Mouse (Mus musculus): ENCODE measurements around the gene Adat1. TPM values are rescaled to one million over a fixed set of nuclear protein-coding genes. Genes with fewer than 3 reads are reported as not detected.

Gene Adat1
- total RNA-seq, 1 experiment: 11.0 TPM

- no peak for DNase-seq (ENCODE audit: low read depth, low spot score)
- Histone ChIP-seq H3K4me1 (ENCODE audit: control insufficient read depth in 2 of 2, insufficient read depth in 2 of 2, low read length in 2 of 2, poor library complexity in 1 of 2) (peaks cover 12 to 14% of the 10 kb centered on the region in 2 experiments), H3K36me3 (ENCODE audit: control insufficient read depth, insufficient read depth, low read length, poor library complexity, severe bottlenecking) (peaks cover 32% of the 10 kb centered on the region), H3K9ac (ENCODE audit: insufficient read depth, low read depth, low read length, poor library complexity, severe bottlenecking) (no peak overlapping the region), H3K4me3 (ENCODE audit: insufficient read depth in 1 of 2, low read depth in 1 of 2, low read length in 2 of 2, poor library complexity in 1 of 2, severe bottlenecking in 1 of 2) (no peak overlapping the region), H3K27ac (ENCODE audit: insufficient read depth, low read depth, low read length, poor library complexity, severe bottlenecking) (peak overlapping the region; percentile 29; the same call in 1 of the 2 replicates), H3K9me3 (ENCODE audit: control insufficient read depth, insufficient read depth, low read depth, low read length) (no peaks in the 10 kb centered on the region)
- in situ Hi-C loops (cut with MboI; ENCODE audit: low sequenced_read_pairs in 2 of 2, unreplicated experiment in 2 of 2): no loop called here
- TF ChIP-seq ZC3H11A (IDR thresholded peaks at IDR 0.05; ENCODE audit: borderline replicate concordance, low read depth, low read length) (no peak), ZNF384 (IDR thresholded peaks at IDR 0.05; ENCODE audit: low read depth, low read length) (no peak), HCFC1 (IDR thresholded peaks at IDR 0.05; ENCODE audit: borderline replicate concordance, insufficient read depth, low read length) (no peak), CHD2 (IDR thresholded peaks at IDR 0.05; ENCODE audit: low read depth, low read length) (no peak), MAFK (IDR thresholded peaks at IDR 0.05; ENCODE audit: insufficient read depth, low read depth, low read length) (no peak)
Measured at GRCm38 (mm10) chr8:111947954-111948353, 44.1 kb downstream of the Adat1 start.

DNA sequence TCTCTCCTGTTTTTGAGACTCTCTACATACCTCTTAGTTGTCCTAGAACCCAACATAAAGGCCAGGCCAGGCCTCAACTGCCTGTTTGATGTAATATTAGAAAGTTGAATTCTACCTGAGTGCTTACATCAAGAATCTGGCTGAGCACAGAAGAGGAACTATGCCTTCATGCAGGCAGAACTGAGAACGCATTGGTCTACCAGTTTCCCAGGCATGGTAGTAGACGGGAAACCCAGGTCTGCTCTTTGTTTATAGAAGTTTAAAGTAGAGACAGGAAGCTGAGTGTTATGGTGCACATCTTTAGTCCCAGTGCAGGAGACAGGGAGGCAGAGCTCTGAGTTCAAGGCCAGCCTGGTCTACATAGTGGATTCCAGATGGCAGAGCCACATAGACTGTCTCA is 45.0 kb downstream of the Adat1 start:
- Histone ChIP-seq H3K4me1 (ENCODE audit: control insufficient read depth in 2 of 2, insufficient read depth in 2 of 2, low read length in 2 of 2, poor library complexity in 1 of 2) (peaks cover 12 to 15% of the 10 kb centered on the region in 2 experiments), H3K9me3 (ENCODE audit: control insufficient read depth, insufficient read depth, low read depth, low read length) (no peaks in the 10 kb centered on the region), H3K36me3 (ENCODE audit: control insufficient read depth, insufficient read depth, low read length, poor library complexity, severe bottlenecking) (peaks cover 33% of the 10 kb centered on the region), H3K9ac (ENCODE audit: insufficient read depth, low read depth, low read length, poor library complexity, severe bottlenecking) (no peak overlapping the region), H3K27ac (ENCODE audit: insufficient read depth, low read depth, low read length, poor library complexity, severe bottlenecking) (no peak overlapping the region), H3K4me3 (ENCODE audit: insufficient read depth in 1 of 2, low read depth in 1 of 2, low read length in 2 of 2, poor library complexity in 1 of 2, severe bottlenecking in 1 of 2) (no peak overlapping the region; a peak in 1 of 4 replicates)
- in situ Hi-C loops (cut with MboI; ENCODE audit: low sequenced_read_pairs in 2 of 2, unreplicated experiment in 2 of 2): no loop called here
- no peak for TF ChIP-seq HCFC1 (IDR thresholded peaks at IDR 0.05; ENCODE audit: borderline replicate concordance, insufficient read depth, low read length)
- TF ChIP-seq CHD2 (IDR thresholded peaks at IDR 0.05; ENCODE audit: low read depth, low read length): no peak
- no peak for TF ChIP-seq MAFK (IDR thresholded peaks at IDR 0.05; ENCODE audit: insufficient read depth, low read depth, low read length)
- no peak for DNase-seq (ENCODE audit: low read depth, low spot score)

DNA sequence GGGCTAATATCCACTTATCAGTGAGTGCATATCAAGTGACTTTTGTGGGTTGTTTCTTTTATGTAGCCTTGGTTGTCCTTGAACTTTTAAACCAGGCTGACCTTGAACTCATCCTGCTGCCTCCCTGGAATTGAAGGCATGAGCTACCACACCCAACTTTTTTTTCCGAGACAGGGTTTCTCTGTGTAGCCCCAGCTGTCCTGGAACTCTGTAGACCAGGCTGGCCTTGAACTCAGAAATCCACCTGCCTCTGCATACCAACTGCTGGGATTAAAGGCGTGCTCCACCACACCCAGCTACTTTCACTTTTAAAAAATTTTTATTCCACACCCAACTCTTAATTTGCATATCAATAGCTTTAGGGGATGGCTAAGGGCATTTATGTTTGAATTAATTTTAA is 48.6 kb downstream of the Adat1 start:
- H3K9me3 ChIP-seq (ENCODE audit: control insufficient read depth, insufficient read depth, low read depth, low read length): no peaks in the 10 kb centered on the region
- in situ Hi-C loops (cut with MboI; ENCODE audit: low sequenced_read_pairs in 2 of 2, unreplicated experiment in 2 of 2): no loop called here
- no peak overlapping the region for H3K4me3 ChIP-seq (ENCODE audit: insufficient read depth in 1 of 2, low read depth in 1 of 2, low read length in 2 of 2, poor library complexity in 1 of 2, severe bottlenecking in 1 of 2)
- peaks cover 15 to 16% of the 10 kb centered on the region in 2 experiments for H3K4me1 ChIP-seq (ENCODE audit: control insufficient read depth in 2 of 2, insufficient read depth in 2 of 2, low read length in 2 of 2, poor library complexity in 1 of 2)
- H3K9ac ChIP-seq (ENCODE audit: insufficient read depth, low read depth, low read length, poor library complexity, severe bottlenecking): no peak overlapping the region
- no peak for DNase-seq (ENCODE audit: low read depth, low spot score)
- H3K27ac ChIP-seq (ENCODE audit: insufficient read depth, low read depth, low read length, poor library complexity, severe bottlenecking): peak overlapping the region; percentile 79; the same call in 1 of the 2 replicates
- TF ChIP-seq ZC3H11A (IDR thresholded peaks at IDR 0.05; ENCODE audit: borderline replicate concordance, low read depth, low read length) (no peak), CHD2 (IDR thresholded peaks at IDR 0.05; ENCODE audit: low read depth, low read length) (no peak), HCFC1 (IDR thresholded peaks at IDR 0.05; ENCODE audit: borderline replicate concordance, insufficient read depth, low read length) (no peak), MAFK (IDR thresholded peaks at IDR 0.05; ENCODE audit: insufficient read depth, low read depth, low read length) (no peak), ZNF384 (IDR thresholded peaks at IDR 0.05; ENCODE audit: low read depth, low read length) (peak; percentile 84; the same call in 1 of the 2 replicates)
- H3K36me3 ChIP-seq (ENCODE audit: control insufficient read depth, insufficient read depth, low read length, poor library complexity, severe bottlenecking): peaks cover 25% of the 10 kb centered on the region

GRCm38 (mm10) chr8:111941101-111941454 is 51.0 kb downstream of the Adat1 start:
- peak; percentile 52 for DNase-seq (ENCODE audit: low read depth, low spot score)
- Histone ChIP-seq H3K4me1 (ENCODE audit: control insufficient read depth in 2 of 2, insufficient read depth in 2 of 2, low read length in 2 of 2, poor library complexity in 1 of 2) (peaks cover 11 to 13% of the 10 kb centered on the region in 2 experiments), H3K9ac (ENCODE audit: insufficient read depth, low read depth, low read length, poor library complexity, severe bottlenecking) (peak overlapping the region; percentile 82), H3K9me3 (ENCODE audit: control insufficient read depth, insufficient read depth, low read depth, low read length) (no peaks in the 10 kb centered on the region), H3K27ac (ENCODE audit: insufficient read depth, low read depth, low read length, poor library complexity, severe bottlenecking) (peak overlapping the region; percentile 62), H3K4me3 (ENCODE audit: insufficient read depth in 1 of 2, low read depth in 1 of 2, low read length in 2 of 2, poor library complexity in 1 of 2, severe bottlenecking in 1 of 2) (peak overlapping the region; percentile 91), H3K36me3 (ENCODE audit: control insufficient read depth, insufficient read depth, low read length, poor library complexity, severe bottlenecking) (peaks cover 19% of the 10 kb centered on the region)
- in situ Hi-C loops (cut with MboI; ENCODE audit: low sequenced_read_pairs in 2 of 2, unreplicated experiment in 2 of 2): no loop called here
- no peak for TF ChIP-seq ZNF384 (IDR thresholded peaks at IDR 0.05; ENCODE audit: low read depth, low read length)
- no peak for TF ChIP-seq CHD2 (IDR thresholded peaks at IDR 0.05; ENCODE audit: low read depth, low read length)
- no peak for TF ChIP-seq HCFC1 (IDR thresholded peaks at IDR 0.05; ENCODE audit: borderline replicate concordance, insufficient read depth, low read length)
- no peak for TF ChIP-seq MAFK (IDR thresholded peaks at IDR 0.05; ENCODE audit: insufficient read depth, low read depth, low read length)
- TF ChIP-seq ZC3H11A (IDR thresholded peaks at IDR 0.05; ENCODE audit: borderline replicate concordance, low read depth, low read length): no peak

Data from ES-E14 (cell line).